Mouse (Mus musculus): ENCODE measurements around the gene Itgam.
"Not testable (repeated sequence)": the region's sequence is repeated elsewhere in the genome, so short reads cannot be mapped to it uniquely, and the experiment has no call there.

- not testable (repeated sequence) for TF ChIP-seq POLR2A (IDR thresholded peaks at IDR 0.05; ENCODE audit: borderline replicate concordance, extremely low read depth, insufficient read depth, insufficient read length, poor library complexity, severe bottlenecking); CTCF (IDR thresholded peaks at IDR 0.05; ENCODE audit: borderline replicate concordance, extremely low read depth, insufficient read depth, insufficient read length)
Observed at GRCm38 (mm10) chr7:128042161-128042820, 20.1 kb upstream of the Itgam start.

All from brain, embryonic 14.5 days (tissue).